Mouse (Mus musculus) heart, postnatal 0 days (tissue): ENCODE measurements around the gene Olfr1281. TPM values are rescaled to one million over a fixed set of nuclear protein-coding genes. Genes with fewer than 3 reads are reported as not detected.
"Not testable (repeated sequence)": the region's sequence is repeated elsewhere in the genome, so short reads cannot be mapped to it uniquely, and the experiment has no call there.

Source experiments
- ATAC-seq: fragments of 200-750 bp; cut with Nextera tagmentation; 2 replicates; pipeline ENCODE4 v1.8.0; 2017; ENCODE audit warnings: low read depth, moderate number of reproducible peaks, moderate library complexity; ENCODE audit not compliant: insufficient read depth
- DNase-seq: peaks from one replicate; pipeline ENCODE4 v3.0.0-alpha.2; 2016; ENCODE audit warnings: low spot score
- H3K27ac ChIP-seq: fragments of 300-500 bp; sonication (generic); 2 replicates; pipeline ENCODE4 v1.5.1; 2014; ENCODE audit warnings: low read depth, mild to moderate bottlenecking
- H3K27me3 ChIP-seq: fragments of 300-500 bp; sonication (generic); 2 replicates; pipeline ENCODE4 v1.6.1; 2014; ENCODE audit warnings: low read length, mixed read lengths; ENCODE audit not compliant: control insufficient read depth, insufficient read depth
- H3K36me3 ChIP-seq: fragments of 300-500 bp; sonication (generic); replicated peaks from 2 replicates; pipeline ENCODE4 v1.6.1; 2014; ENCODE audit warnings: low read length, mixed read lengths; ENCODE audit not compliant: control insufficient read depth, insufficient read depth
- H3K4me1 ChIP-seq: fragments of 300-500 bp; sonication (generic); 2 replicates; pipeline ENCODE4 v1.6.1; 2014; ENCODE audit warnings: antibody characterized with exemption; ENCODE audit not compliant: control insufficient read depth, insufficient read depth
- H3K4me2 ChIP-seq: fragments of 300-500 bp; sonication (generic); 2 replicates; pipeline ENCODE4 v1.6.1; 2014; ENCODE audit warnings: low read depth, mild to moderate bottlenecking, low read length, moderate library complexity
- H3K4me3 ChIP-seq: fragments of 300-500 bp; sonication (generic); 2 replicates; pipeline ENCODE4 v1.5.1; 2014; ENCODE audit warnings: low read depth, low read length
- H3K9ac ChIP-seq: fragments of 300-500 bp; sonication (generic); replicated peaks from 2 replicates; pipeline ENCODE4 v1.6.1; 2014; ENCODE audit warnings: low read depth, low read length, mixed read lengths
- H3K9me3 ChIP-seq: fragments of 300-500 bp; sonication (generic); replicated peaks from 2 replicates; pipeline ENCODE4 v1.6.1; 2016; ENCODE audit warnings: low read length; ENCODE audit not compliant: control insufficient read depth
- CTCF ChIP-seq: IDR thresholded peaks from 2 replicates; pipeline ENCODE4 v1.5.1; 2016; ENCODE audit warnings: antibody characterized with exemption, control low read depth, low read depth
- EP300 ChIP-seq: IDR thresholded peaks from 2 replicates; pipeline ENCODE4 v1.6.1; 2016; ENCODE audit warnings: antibody characterized with exemption, low read depth
- WGBS: fragments of 180-500 bp; shearing (Covaris S2); extraction: QIAGEN DNeasy Blood & Tissue Kit; methylation state at CpG from one replicate; pipeline ENCODE4 v1.1.7; 2014; 5-methylcytosine and 5-hydroxymethylcytosine counted together
- polyA plus RNA-seq: library from polyadenylated mRNA; unstranded; fragments of >200 nt; fragmentation: Nextera tagmentation; extraction: Ambion mirVana; gene quantifications from 2 replicates; pipeline ENCODE4 v1.2.1, GENCODE M21; 2015
- total RNA-seq: library from RNA; depleted of rRNA; stranded (reverse); fragments of >200 nt; gene quantifications from 2 replicates; pipeline ENCODE4 v1.2.3, GENCODE M21; 2014; ENCODE audit warnings: low replicate concordance; rRNA removed

Gene Olfr1281
- total RNA-seq (not detected in 2 replicates), polyA plus RNA-seq (not detected in 2 replicates)

- no peaks in the 10 kb centered on the region for H3K4me1 ChIP-seq
- no peak within 1 kb of the TSS for H3K4me2 ChIP-seq
- H3K36me3 ChIP-seq = no peaks in the 10 kb centered on the region
- 57% methylated on average over 2 of the region's 2 CpGs for WGBS
- H3K27me3 ChIP-seq = no peaks in the 10 kb centered on the region
- no peaks in the 10 kb centered on the region for H3K9me3 ChIP-seq
- ATAC-seq (no peak), DNase-seq (no peak)
- H3K4me3 ChIP-seq = no peak within 1 kb of the TSS
- no peak within 1 kb of the TSS for H3K9ac ChIP-seq
- no peak within 1 kb of the TSS for H3K27ac ChIP-seq
- TF ChIP-seq CTCF (no peak), EP300 (no peak)
Measured at GRCm38 (mm10) chr2:111326220-111326619, at the start of gene Olfr1281. Olfr1281 (plus strand) TSS chr2:111326520.

DNA sequence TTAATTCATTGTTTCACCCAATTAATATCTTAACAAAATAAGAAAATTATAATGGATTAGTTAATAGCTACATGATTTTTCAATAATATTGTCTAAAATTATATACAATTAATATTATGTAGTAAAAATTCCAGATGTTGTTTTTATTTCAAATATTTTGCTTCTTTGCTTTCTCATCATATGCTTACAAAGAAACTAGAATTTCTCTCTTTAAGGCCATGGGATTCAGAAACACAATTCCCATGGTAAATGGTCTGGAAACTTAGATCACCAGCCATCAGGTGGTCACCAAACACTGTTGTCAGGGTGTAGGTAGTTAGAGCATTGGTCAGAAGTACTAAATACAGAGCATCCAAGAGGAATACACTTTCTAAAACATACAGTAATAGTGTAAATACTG lies 36.5 kb upstream of the Olfr1281 start, which contains the start of gene Olfr1278:
Gene Olfr1278, plus strand, starts transcription at position 301 of the 400 bp plus-strand sequence.
- no peak for DNase-seq
- no peak within 1 kb of the TSS for H3K4me2 ChIP-seq
- no peaks in the 10 kb centered on the region for H3K36me3 ChIP-seq
- no peaks in the 10 kb centered on the region for H3K27me3 ChIP-seq
- H3K4me1 ChIP-seq = no peaks in the 10 kb centered on the region
- no peaks in the 10 kb centered on the region for H3K9me3 ChIP-seq
- no peak within 1 kb of the TSS for H3K4me3 ChIP-seq
- TF ChIP-seq CTCF (no peak), EP300 (no peak)
- ATAC-seq = no peak
- no peak within 1 kb of the TSS for H3K9ac ChIP-seq
- H3K27ac ChIP-seq = no peak within 1 kb of the TSS

- no peak for ATAC-seq
- no peak overlapping the region for H3K9ac ChIP-seq
- H3K4me1 ChIP-seq = no peaks in the 10 kb centered on the region
Measured at GRCm38 (mm10) chr2:111298541-111298940, 27.8 kb upstream of the Olfr1281 start.

DNA sequence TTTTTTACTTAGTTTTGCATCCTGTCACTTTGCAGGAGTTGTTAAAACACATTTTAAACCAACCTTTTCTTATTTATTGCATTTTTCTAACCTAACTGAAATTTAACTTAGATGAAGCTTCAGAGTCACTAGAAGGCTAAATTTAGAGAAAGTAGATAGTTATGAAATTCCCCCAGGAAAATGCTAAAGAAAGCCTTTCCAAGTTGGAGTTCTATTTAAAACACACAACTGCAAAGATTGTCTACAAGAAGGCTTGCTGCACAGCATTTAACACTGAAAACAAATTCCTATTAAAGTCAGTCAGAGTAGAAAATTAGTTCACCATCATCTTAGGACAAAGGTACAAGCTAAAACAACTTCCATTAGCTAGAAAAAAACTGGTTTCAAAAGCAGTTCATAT lies 25.9 kb upstream of the Olfr1281 start, which contains the start of gene Olfr1279:
Gene Olfr1279, plus strand, starts transcription at position 262 of the 400 bp plus-strand sequence.
- Histone ChIP-seq H3K9me3 (no peaks in the 10 kb centered on the region), H3K27ac (no peak within 1 kb of the TSS), H3K27me3 (no peaks in the 10 kb centered on the region), H3K4me2 (no peak within 1 kb of the TSS), H3K9ac (no peak within 1 kb of the TSS), H3K36me3 (no peaks in the 10 kb centered on the region), H3K4me3 (no peak within 1 kb of the TSS), H3K4me1 (no peaks in the 10 kb centered on the region)
- DNase-seq (no peak), ATAC-seq (no peak)
- TF ChIP-seq EP300 (no peak), CTCF (no peak)

More at GRCm38 (mm10) chr2:111298541-111298940, 27.8 kb upstream of the Olfr1281 start:
- no peak overlapping the region for H3K4me2 ChIP-seq
- no peak for DNase-seq
- H3K9me3 ChIP-seq = no peaks in the 10 kb centered on the region
- no peaks in the 10 kb centered on the region for H3K27me3 ChIP-seq
- H3K4me3 ChIP-seq = no peak overlapping the region
- TF ChIP-seq EP300 (no peak), CTCF (no peak)
- no peak overlapping the region for H3K27ac ChIP-seq
- H3K36me3 ChIP-seq = no peaks in the 10 kb centered on the region

DNA sequence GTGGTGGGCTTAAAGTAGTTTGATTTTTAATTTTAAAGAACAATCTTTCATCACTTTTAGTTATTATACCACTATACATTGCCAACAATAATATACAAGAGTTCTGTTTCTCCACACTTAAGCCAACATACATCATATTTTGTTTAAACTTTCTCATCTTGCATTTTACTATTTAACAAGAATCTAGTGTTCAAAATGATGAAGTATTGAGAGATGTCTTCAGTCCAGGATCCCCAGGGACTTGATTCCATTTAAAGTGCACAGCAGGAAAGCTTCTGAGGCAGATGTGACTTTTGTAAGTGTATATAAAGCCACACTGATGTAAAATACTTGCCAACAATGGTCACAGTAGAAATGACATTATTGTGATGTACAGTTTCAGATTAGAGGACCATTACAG lies 12.6 kb upstream of the Olfr1281 start, which contains the start of gene Olfr1280:
Gene Olfr1280, plus strand, starts transcription at position 301 of the 400 bp plus-strand sequence.
- no peak for DNase-seq
- ATAC-seq = no peak
- TF ChIP-seq CTCF (no peak), EP300 (no peak)
- no peaks in the 10 kb centered on the region for H3K9me3 ChIP-seq
- no peak within 1 kb of the TSS for H3K4me3 ChIP-seq
- no peak within 1 kb of the TSS for H3K9ac ChIP-seq
- H3K27ac ChIP-seq = no peak within 1 kb of the TSS
- no peak within 1 kb of the TSS for H3K4me2 ChIP-seq
- H3K36me3 ChIP-seq = no peaks in the 10 kb centered on the region
- H3K27me3 ChIP-seq = no peaks in the 10 kb centered on the region
- H3K4me1 ChIP-seq = no peaks in the 10 kb centered on the region

GRCm38 (mm10) chr2:111333721-111334120 lies 7.4 kb downstream of the Olfr1281 start:
- not testable (repeated sequence) for H3K27me3 ChIP-seq, ATAC-seq, H3K4me2 ChIP-seq, H3K4me1 ChIP-seq, H3K36me3 ChIP-seq, H3K9ac ChIP-seq, H3K27ac ChIP-seq, H3K9me3 ChIP-seq, DNase-seq, H3K4me3 ChIP-seq
- WGBS = 81% methylated on average over 5 of the region's 5 CpGs
